Mouse (Mus musculus): ENCODE data around the gene Epha5. TPM values are rescaled to one million over a fixed set of nuclear protein-coding genes. Genes with fewer than 3 reads are reported as not detected.

Gene Epha5
- polyA plus RNA-seq, 1 experiment from 2014 or later = 6.6 TPM

DNA sequence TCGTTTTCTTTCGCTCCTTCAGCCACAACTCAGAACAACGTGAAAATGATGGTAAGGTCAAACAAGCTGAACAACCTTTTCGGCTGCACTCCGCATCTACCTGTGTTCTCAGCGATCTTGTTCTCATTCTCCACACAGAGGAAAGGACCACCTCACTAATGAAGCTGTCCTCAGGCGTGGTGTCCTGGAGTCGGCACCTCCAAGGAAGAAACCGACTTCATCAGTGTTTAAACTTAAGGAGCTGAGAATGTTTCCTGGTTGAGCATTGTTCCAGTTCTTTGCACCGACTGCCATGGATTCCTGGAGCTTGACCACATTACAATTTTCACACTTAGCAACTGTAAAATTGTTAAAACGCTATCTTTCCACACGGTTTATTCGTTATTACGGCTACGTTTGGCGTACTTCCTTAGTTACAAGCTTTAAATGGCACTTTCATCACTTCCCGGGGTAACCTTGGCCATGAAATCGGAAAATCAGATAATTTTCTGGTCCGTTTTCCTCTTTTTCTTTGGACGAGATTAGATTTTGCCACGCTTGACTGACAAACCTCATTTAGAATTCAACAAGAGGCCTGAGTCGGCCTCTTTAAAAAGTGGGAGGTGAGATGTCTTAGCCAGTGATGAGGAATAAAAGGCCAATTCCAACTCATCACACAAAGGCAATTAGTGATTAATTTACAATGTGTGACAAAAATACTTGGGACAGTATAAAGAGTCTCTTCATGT, 135.7 kb downstream of the Epha5 start:
- Histone ChIP-seq H3K4me3 (ENCODE audit: low read depth, low read length) (no peak overlapping the region), H3K4me1 (ENCODE audit: control insufficient read depth, insufficient read depth, low read length) (no peaks in the 10 kb centered on the region), H3K36me3 (ENCODE audit: control insufficient read depth, insufficient read depth, low read length) (no peaks in the 10 kb centered on the region), H3K9ac (replicated peaks; ENCODE audit: low read depth, low read length) (no peak overlapping the region), H3K27ac (ENCODE audit: low read length) (no peak overlapping the region), H3K27me3 (ENCODE audit: control insufficient read depth, insufficient read depth, low read length) (no peaks in the 10 kb centered on the region), H3K9me3 (ENCODE audit: control insufficient read depth, low read depth, low read length) (no peaks in the 10 kb centered on the region), H3K4me2 (replicated peaks; ENCODE audit: low read depth, low read length) (no peak overlapping the region)
- WGBS = 83% methylated on average over 22 of the region's 22 CpGs
- ATAC-seq (ENCODE audit: insufficient number of reproducible peaks, insufficient read depth, low FRiP score, low read depth) = no peak

DNA sequence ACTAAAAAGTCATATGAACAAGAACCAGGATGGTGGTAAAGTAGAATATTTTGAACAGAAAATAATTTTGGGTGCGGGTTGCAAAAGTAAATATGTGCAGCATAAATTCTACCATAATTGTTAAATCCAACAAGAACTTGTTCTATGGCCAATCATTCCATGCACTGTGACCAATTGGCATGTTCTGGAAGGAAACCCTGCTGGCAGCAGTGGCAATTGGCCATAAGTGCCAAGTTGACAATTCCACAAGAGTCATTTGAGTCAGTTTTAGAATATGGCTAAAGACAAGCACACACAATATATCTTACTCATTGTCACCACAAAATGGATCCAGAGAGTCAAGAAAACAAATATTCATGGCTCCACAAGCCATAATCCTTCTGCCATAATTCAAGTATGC, 140.2 kb downstream of the Epha5 start:
- 85% methylated on average over 1 of the region's 1 CpGs for WGBS
- Histone ChIP-seq H3K4me2 (replicated peaks; ENCODE audit: low read depth, low read length) (no peak overlapping the region), H3K27me3 (ENCODE audit: control insufficient read depth, insufficient read depth, low read length) (no peaks in the 10 kb centered on the region), H3K4me3 (ENCODE audit: low read depth, low read length) (no peak overlapping the region), H3K27ac (ENCODE audit: low read length) (no peak overlapping the region), H3K9me3 (ENCODE audit: control insufficient read depth, low read depth, low read length) (no peaks in the 10 kb centered on the region), H3K9ac (replicated peaks; ENCODE audit: low read depth, low read length) (no peak overlapping the region), H3K36me3 (ENCODE audit: control insufficient read depth, insufficient read depth, low read length) (no peaks in the 10 kb centered on the region), H3K4me1 (ENCODE audit: control insufficient read depth, insufficient read depth, low read length) (no peaks in the 10 kb centered on the region)
- ATAC-seq (ENCODE audit: insufficient number of reproducible peaks, insufficient read depth, low FRiP score, low read depth) = no peak

DNA sequence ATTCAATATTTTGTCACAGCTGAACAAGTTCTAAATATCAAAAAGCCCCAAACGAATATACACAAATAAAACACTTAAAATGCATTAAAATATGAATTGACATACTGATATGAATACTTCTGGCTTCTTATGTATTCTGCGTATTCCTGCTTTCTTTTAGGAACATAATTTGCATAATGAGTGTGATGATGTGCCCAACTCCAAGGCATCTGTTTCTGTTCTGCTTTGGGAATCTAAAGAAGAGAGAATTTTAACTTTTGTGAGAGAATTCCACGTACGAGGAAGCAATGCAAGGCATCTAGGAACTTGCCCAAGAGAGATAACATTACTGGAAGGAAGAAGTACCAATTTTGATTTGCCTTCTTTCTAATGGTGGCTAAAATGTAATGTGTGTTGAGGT, 151.8 kb downstream of the Epha5 start:
- WGBS = 81% methylated on average over 4 of the region's 4 CpGs
- Histone ChIP-seq H3K4me1 (ENCODE audit: control insufficient read depth, insufficient read depth, low read length) (no peaks in the 10 kb centered on the region), H3K27me3 (ENCODE audit: control insufficient read depth, insufficient read depth, low read length) (no peaks in the 10 kb centered on the region), H3K36me3 (ENCODE audit: control insufficient read depth, insufficient read depth, low read length) (no peaks in the 10 kb centered on the region), H3K4me3 (ENCODE audit: low read depth, low read length) (no peak overlapping the region), H3K27ac (ENCODE audit: low read length) (no peak overlapping the region), H3K9me3 (ENCODE audit: control insufficient read depth, low read depth, low read length) (no peaks in the 10 kb centered on the region), H3K4me2 (replicated peaks; ENCODE audit: low read depth, low read length) (no peak overlapping the region), H3K9ac (replicated peaks; ENCODE audit: low read depth, low read length) (no peak overlapping the region)
- no peak for ATAC-seq (ENCODE audit: insufficient number of reproducible peaks, insufficient read depth, low FRiP score, low read depth)

DNA sequence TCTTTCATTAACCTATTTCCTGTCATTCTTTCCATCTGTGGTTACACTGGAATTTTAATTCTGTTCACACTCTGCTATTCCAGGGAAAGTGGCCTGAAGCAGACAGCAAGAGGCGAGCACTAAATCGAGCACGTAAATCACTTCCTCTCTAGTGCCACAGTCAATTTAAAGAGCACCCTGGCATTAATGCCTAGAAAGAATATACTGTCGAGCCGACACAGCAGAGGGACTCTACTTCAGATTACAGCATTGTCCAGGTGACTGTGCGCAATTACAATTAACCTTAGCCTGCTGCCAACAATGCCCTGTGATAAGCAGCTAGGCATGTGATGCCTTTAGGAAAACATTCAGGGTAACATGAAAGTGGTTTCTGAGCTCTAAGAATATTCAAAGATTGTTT, 153.2 kb downstream of the Epha5 start:
- Histone ChIP-seq H3K4me2 (replicated peaks; ENCODE audit: low read depth, low read length) (no peak overlapping the region), H3K4me1 (ENCODE audit: control insufficient read depth, insufficient read depth, low read length) (no peaks in the 10 kb centered on the region), H3K4me3 (ENCODE audit: low read depth, low read length) (no peak overlapping the region), H3K27ac (ENCODE audit: low read length) (no peak overlapping the region), H3K36me3 (ENCODE audit: control insufficient read depth, insufficient read depth, low read length) (no peaks in the 10 kb centered on the region), H3K27me3 (ENCODE audit: control insufficient read depth, insufficient read depth, low read length) (no peaks in the 10 kb centered on the region), H3K9me3 (ENCODE audit: control insufficient read depth, low read depth, low read length) (no peaks in the 10 kb centered on the region), H3K9ac (replicated peaks; ENCODE audit: low read depth, low read length) (no peak overlapping the region)
- WGBS = 53% methylated on average over 6 of the region's 6 CpGs
- no peak for ATAC-seq (ENCODE audit: insufficient number of reproducible peaks, insufficient read depth, low FRiP score, low read depth)

DNA sequence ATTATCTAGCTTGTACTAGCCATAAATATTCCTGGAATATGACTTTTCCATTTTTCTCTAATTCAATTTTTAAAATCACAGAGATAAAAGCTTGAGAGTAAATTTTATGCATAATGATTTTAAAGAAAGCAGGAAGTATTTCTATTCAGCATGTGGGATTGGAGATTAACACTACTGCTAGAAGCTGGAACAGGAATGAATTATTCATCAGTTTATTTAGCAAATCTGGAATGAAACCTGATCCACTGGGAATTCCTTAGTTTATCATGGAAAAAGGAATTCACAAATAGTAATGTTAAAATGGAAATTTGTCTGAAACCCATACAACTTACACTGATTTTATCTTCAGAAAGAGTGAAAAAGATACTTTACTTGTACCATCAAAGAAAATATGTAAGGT, 187.2 kb downstream of the Epha5 start:
- H3K4me1 ChIP-seq (ENCODE audit: control insufficient read depth, insufficient read depth, low read length) = no peaks in the 10 kb centered on the region
- ATAC-seq (ENCODE audit: insufficient number of reproducible peaks, insufficient read depth, low FRiP score, low read depth) = no peak
- no peaks in the 10 kb centered on the region for H3K27me3 ChIP-seq (ENCODE audit: control insufficient read depth, insufficient read depth, low read length)
- H3K4me3 ChIP-seq (ENCODE audit: low read depth, low read length) = no peak overlapping the region
- H3K27ac ChIP-seq (ENCODE audit: low read length) = no peak overlapping the region
- H3K4me2 ChIP-seq (replicated peaks; ENCODE audit: low read depth, low read length) = no peak overlapping the region
- H3K36me3 ChIP-seq (ENCODE audit: control insufficient read depth, insufficient read depth, low read length) = no peaks in the 10 kb centered on the region
- H3K9me3 ChIP-seq (ENCODE audit: control insufficient read depth, low read depth, low read length) = no peaks in the 10 kb centered on the region
- no peak overlapping the region for H3K9ac ChIP-seq (replicated peaks; ENCODE audit: low read depth, low read length)

DNA sequence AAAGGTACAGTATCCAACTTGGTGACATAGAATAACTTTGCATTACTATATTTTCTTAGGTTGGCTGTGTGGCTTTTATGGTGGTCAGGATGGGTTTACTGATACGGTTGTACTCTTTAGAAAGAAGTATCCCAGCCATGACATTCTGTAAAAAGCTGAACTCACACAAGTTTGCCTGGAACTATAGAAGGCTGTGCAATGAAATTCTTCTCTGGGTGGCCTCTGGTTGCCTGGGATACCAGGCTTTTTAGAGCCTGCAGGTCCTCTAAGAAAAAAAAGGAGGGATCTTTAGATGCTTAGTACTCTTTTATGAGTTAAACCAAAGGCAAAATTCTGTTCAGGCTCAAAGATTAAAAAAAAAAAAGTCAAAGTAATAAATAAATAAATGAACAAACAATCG, 208.6 kb downstream of the Epha5 start:
- H3K27ac ChIP-seq (ENCODE audit: low read length) = no peak overlapping the region
- H3K9me3 ChIP-seq (ENCODE audit: control insufficient read depth, low read depth, low read length) = no peaks in the 10 kb centered on the region
- H3K9ac ChIP-seq (replicated peaks; ENCODE audit: low read depth, low read length) = no peak overlapping the region
- no peaks in the 10 kb centered on the region for H3K4me1 ChIP-seq (ENCODE audit: control insufficient read depth, insufficient read depth, low read length)
- no peak overlapping the region for H3K4me3 ChIP-seq (ENCODE audit: low read depth, low read length)
- H3K27me3 ChIP-seq (ENCODE audit: control insufficient read depth, insufficient read depth, low read length) = no peaks in the 10 kb centered on the region
- no peaks in the 10 kb centered on the region for H3K36me3 ChIP-seq (ENCODE audit: control insufficient read depth, insufficient read depth, low read length)
- 78% methylated on average over 2 of the region's 2 CpGs for WGBS
- ATAC-seq (ENCODE audit: insufficient number of reproducible peaks, insufficient read depth, low FRiP score, low read depth) = no peak
- no peak overlapping the region for H3K4me2 ChIP-seq (replicated peaks; ENCODE audit: low read depth, low read length)

DNA sequence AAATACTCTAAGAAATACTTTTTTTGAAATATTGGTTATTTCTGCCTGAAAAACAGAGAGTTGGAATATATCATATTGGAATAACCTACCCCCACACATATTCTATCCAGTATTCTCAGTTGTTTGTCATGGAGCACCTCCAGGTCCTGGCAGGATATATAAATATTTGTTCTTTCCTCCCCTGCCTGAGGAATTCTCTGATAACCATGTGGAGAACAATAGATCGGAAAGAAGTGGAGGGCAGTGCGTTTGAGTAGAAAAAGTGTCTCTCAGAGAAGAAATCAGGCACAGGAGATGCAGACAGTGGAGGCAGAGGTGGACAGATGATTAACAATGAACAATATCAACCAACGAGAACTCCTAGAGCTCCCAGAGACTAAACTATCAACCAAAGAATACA, 223.8 kb downstream of the Epha5 start:
- ATAC-seq (ENCODE audit: insufficient number of reproducible peaks, insufficient read depth, low FRiP score, low read depth) = no peak
- no peak overlapping the region for H3K4me2 ChIP-seq (replicated peaks; ENCODE audit: low read depth, low read length)
- no peaks in the 10 kb centered on the region for H3K27me3 ChIP-seq (ENCODE audit: control insufficient read depth, insufficient read depth, low read length)
- H3K4me3 ChIP-seq (ENCODE audit: low read depth, low read length) = no peak overlapping the region
- H3K9me3 ChIP-seq (ENCODE audit: control insufficient read depth, low read depth, low read length) = no peaks in the 10 kb centered on the region
- no peak overlapping the region for H3K27ac ChIP-seq (ENCODE audit: low read length)
- no peaks in the 10 kb centered on the region for H3K36me3 ChIP-seq (ENCODE audit: control insufficient read depth, insufficient read depth, low read length)
- no peaks in the 10 kb centered on the region for H3K4me1 ChIP-seq (ENCODE audit: control insufficient read depth, insufficient read depth, low read length)
- WGBS = 51% methylated on average over 3 of the region's 3 CpGs
- H3K9ac ChIP-seq (replicated peaks; ENCODE audit: low read depth, low read length) = no peak overlapping the region

DNA sequence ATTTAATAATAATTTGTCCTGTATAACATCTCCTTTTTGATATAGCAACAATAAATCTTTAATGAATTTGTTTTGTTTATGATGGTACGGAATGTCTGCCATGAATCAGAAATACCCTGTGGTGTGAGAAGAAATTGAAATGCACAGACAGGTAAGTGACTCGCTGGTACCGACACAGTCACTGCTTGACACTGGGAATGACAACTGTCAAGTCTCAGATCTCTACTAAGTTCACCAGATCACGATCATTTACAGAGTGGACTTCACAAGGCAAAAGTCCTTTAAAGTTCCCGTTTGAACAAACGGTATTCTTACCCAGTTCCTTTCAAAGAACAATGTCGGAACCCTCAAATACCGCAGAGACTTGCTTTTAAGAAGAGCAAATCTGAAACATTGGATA, 233.0 kb downstream of the Epha5 start:
- H3K9me3 ChIP-seq (ENCODE audit: control insufficient read depth, low read depth, low read length) = no peaks in the 10 kb centered on the region
- H3K36me3 ChIP-seq (ENCODE audit: control insufficient read depth, insufficient read depth, low read length) = no peaks in the 10 kb centered on the region
- 87% methylated on average over 8 of the region's 8 CpGs for WGBS
- no peak for ATAC-seq (ENCODE audit: insufficient number of reproducible peaks, insufficient read depth, low FRiP score, low read depth)
- no peak overlapping the region for H3K4me2 ChIP-seq (replicated peaks; ENCODE audit: low read depth, low read length)
- no peak overlapping the region for H3K27ac ChIP-seq (ENCODE audit: low read length)
- no peaks in the 10 kb centered on the region for H3K27me3 ChIP-seq (ENCODE audit: control insufficient read depth, insufficient read depth, low read length)
- no peaks in the 10 kb centered on the region for H3K4me1 ChIP-seq (ENCODE audit: control insufficient read depth, insufficient read depth, low read length)
- H3K4me3 ChIP-seq (ENCODE audit: low read depth, low read length) = no peak overlapping the region
- no peak overlapping the region for H3K9ac ChIP-seq (replicated peaks; ENCODE audit: low read depth, low read length)

DNA sequence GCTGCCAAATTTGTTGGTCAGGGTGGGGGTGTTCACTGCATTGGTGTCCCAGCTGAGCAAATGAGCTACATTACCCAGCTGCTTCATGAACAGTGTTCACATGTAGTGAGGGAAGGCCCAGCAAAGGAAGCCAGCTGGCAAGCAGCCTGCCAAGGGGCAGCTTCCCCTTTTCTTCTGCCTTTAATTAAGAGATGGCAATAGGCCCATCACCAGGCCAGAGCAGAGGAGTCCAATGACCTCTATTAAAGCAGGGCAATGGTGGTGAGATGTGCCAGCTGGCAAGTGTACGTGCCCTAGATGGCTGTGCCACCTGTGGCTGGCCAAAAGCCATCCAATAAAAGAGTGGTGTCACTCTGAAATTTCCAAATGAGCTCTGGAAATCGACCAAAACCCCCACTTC, 264.1 kb downstream of the Epha5 start:
- Histone ChIP-seq H3K36me3 (ENCODE audit: control insufficient read depth, insufficient read depth, low read length) (no peaks in the 10 kb centered on the region), H3K9ac (replicated peaks; ENCODE audit: low read depth, low read length) (no peak overlapping the region), H3K27me3 (ENCODE audit: control insufficient read depth, insufficient read depth, low read length) (no peaks in the 10 kb centered on the region), H3K27ac (ENCODE audit: low read length) (no peak overlapping the region), H3K4me1 (ENCODE audit: control insufficient read depth, insufficient read depth, low read length) (no peaks in the 10 kb centered on the region), H3K4me2 (replicated peaks; ENCODE audit: low read depth, low read length) (no peak overlapping the region), H3K4me3 (ENCODE audit: low read depth, low read length) (no peak overlapping the region), H3K9me3 (ENCODE audit: control insufficient read depth, low read depth, low read length) (no peaks in the 10 kb centered on the region)
- WGBS = 56% methylated on average over 2 of the region's 2 CpGs
- no peak for ATAC-seq (ENCODE audit: insufficient number of reproducible peaks, insufficient read depth, low FRiP score, low read depth)

Measured in stomach, embryonic 14.5 days (tissue).